Mouse (Mus musculus) erythroblast, embryonic 14.5 days (primary cell): ENCODE results near the gene Nlrp3.
"Not testable (repeated sequence)": the region's sequence is repeated elsewhere in the genome, so short reads cannot be mapped to it uniquely, and the experiment has no call there.

Source experiments
- GATA1 ChIP-seq: IDR thresholded peaks from 2 replicates; pipeline ENCODE4 v1.6.1; 2012; ENCODE audit warnings: low read length, inconsistent platforms, mixed read lengths
- TAL1 ChIP-seq: IDR thresholded peaks from 3 replicates; pipeline ENCODE4 v1.6.1; 2012; ENCODE audit warnings: low read length, inconsistent platforms, mixed read lengths

DNA sequence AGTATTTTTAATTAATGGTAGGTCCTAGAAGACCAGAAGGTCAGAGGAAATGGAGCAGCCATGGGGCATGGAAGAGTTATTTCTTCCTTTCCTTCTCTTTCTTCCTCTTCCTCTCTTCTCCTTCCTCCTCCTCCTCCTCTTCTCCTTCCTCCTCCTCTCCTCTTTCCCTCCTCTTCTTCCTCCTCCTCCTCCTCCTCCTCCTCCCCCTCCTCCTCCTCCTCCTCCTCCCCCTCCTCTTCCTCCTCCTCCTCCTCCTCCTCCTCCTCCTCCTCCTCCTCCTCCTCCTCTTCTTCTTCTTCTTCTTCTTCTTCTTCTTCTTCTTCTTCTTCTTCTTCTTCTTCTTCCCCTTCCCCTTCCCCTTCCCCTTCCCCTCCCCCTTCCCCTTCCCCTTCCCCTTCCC lies 34.8 kb downstream of the Nlrp3 start, which contains the start of gene Olfr222:
- not testable (repeated sequence) for TF ChIP-seq GATA1, TAL1
